Mouse (Mus musculus) CH12.LX (cell line): ENCODE measurements at regions not wholly inside any gene's neighbourhood (a gene's known extent, or its start where the extent isn't known, plus 50 kb on each side); places are given as distances from the start of the nearest gene placed in this dataset.

ENCODE experiments used
- DNase-seq: peaks from one replicate; pipeline ENCODE4 v3.0.0-alpha.2; 2013; ENCODE audit errors: extremely low read depth
- H3K27ac ChIP-seq: 2 replicates; pipeline ENCODE4 v1.5.1; 2012; ENCODE audit warnings: low read depth, mild to moderate bottlenecking, control low read depth, moderate library complexity; ENCODE audit not compliant: insufficient read depth
- H3K27me3 ChIP-seq: replicated peaks from 2 replicates; pipeline ENCODE3; 2012; ENCODE audit warnings: inconsistent platforms
- H3K36me3 ChIP-seq, 2 experiments: replicated peaks in 1 of 2; 2 replicates each; pipeline versions ENCODE3 to v1.6.1; 2012; ENCODE audit warnings: inconsistent platforms in 1 of 2, low read length in 1 of 2, mild to moderate bottlenecking in 1 of 2, mixed read lengths in 1 of 2, moderate library complexity in 1 of 2; ENCODE audit not compliant: control insufficient read depth in 1 of 2, insufficient read depth in 1 of 2
- H3K4me1 ChIP-seq, 2 experiments: 2 replicates each; pipeline ENCODE4 v1.6.1; 2012; ENCODE audit warnings: inconsistent platforms in 1 of 2, moderate library complexity in 1 of 2; ENCODE audit not compliant: insufficient read depth in 2 of 2, control insufficient read depth in 1 of 2
- H3K4me2 ChIP-seq: 2 replicates; pipeline ENCODE4 v1.6.1; 2012; ENCODE audit warnings: low read depth, mild to moderate bottlenecking, control low read depth; ENCODE audit not compliant: poor library complexity, insufficient read depth, severe bottlenecking
- H3K4me3 ChIP-seq, 3 experiments: fragments of 150-350 bp in 1 of 3; sonication (generic) in 1 of 3; replicated peaks in 1 of 3; 2 replicates each; pipeline versions ENCODE3 to v1.5.1; 2011 to 2012; ENCODE audit warnings: low read depth in 2 of 3, low read length in 2 of 3, mild to moderate bottlenecking in 2 of 3, moderate library complexity in 2 of 3, control low read depth in 1 of 3, improper control_type of control experiment in 1 of 3, inconsistent platforms in 1 of 3, mixed read lengths in 1 of 3; ENCODE audit not compliant: poor library complexity in 1 of 3
- H3K79me2 ChIP-seq: replicated peaks from 2 replicates; pipeline ENCODE4 v1.6.1; 2012; ENCODE audit warnings: mild to moderate bottlenecking, moderate library complexity; ENCODE audit not compliant: control insufficient read depth, poor library complexity, insufficient read depth, severe bottlenecking; ENCODE audit errors: extremely low read depth
- H3K9ac ChIP-seq: 2 replicates; pipeline ENCODE4 v1.6.1; 2012; ENCODE audit warnings: low read depth, mild to moderate bottlenecking, control low read depth, moderate library complexity; ENCODE audit not compliant: insufficient read depth
- H3K9me3 ChIP-seq: replicated peaks from 2 replicates; pipeline ENCODE3; 2012; ENCODE audit warnings: low read length, inconsistent platforms, mixed read lengths
- BHLHE40 ChIP-seq: IDR thresholded peaks from 2 replicates; pipeline ENCODE4 v1.6.1; 2011; ENCODE audit warnings: mild to moderate bottlenecking, low read depth, low read length, improper control_type of control experiment
- CHD1 ChIP-seq: IDR thresholded peaks from 2 replicates; pipeline ENCODE4 v1.6.1; 2012; ENCODE audit warnings: low read depth, low read length, improper control_type of control experiment, inconsistent platforms
- CHD2 ChIP-seq: IDR thresholded peaks from 2 replicates; pipeline ENCODE4 v1.6.1; 2011; ENCODE audit warnings: low read length, improper control_type of control experiment
- CTCF ChIP-seq, 2 experiments: IDR thresholded peaks in 1 of 2; conservative IDR thresholded peaks in 1 of 2; 2 replicates each; pipeline ENCODE4 v1.5.1; 2011 to 2012; ENCODE audit warnings: low read depth in 2 of 2, low read length in 2 of 2, improper control_type of control experiment in 1 of 2, inconsistent platforms in 1 of 2, mild to moderate bottlenecking in 1 of 2, moderate library complexity in 1 of 2
- E2F4 ChIP-seq: IDR thresholded peaks from 2 replicates; pipeline ENCODE4 v1.6.1; 2011; ENCODE audit warnings: low read depth, low read length, improper control_type of control experiment; ENCODE audit not compliant: insufficient replicate concordance
- EP300 ChIP-seq: IDR thresholded peaks from 2 replicates; pipeline ENCODE4 v1.6.1; 2011; ENCODE audit warnings: low read length, improper control_type of control experiment
- GABPA ChIP-seq: IDR thresholded peaks from 2 replicates; pipeline ENCODE4 v1.6.1; 2012; ENCODE audit warnings: low read depth, low read length, improper control_type of control experiment, inconsistent platforms; ENCODE audit not compliant: insufficient replicate concordance
- HCFC1 ChIP-seq: IDR thresholded peaks from 2 replicates; pipeline ENCODE4 v1.6.1; 2012; ENCODE audit warnings: low read depth, mild to moderate bottlenecking, inconsistent platforms, low read length, improper control_type of control experiment
- IRF4 ChIP-seq: IDR thresholded peaks from 2 replicates; pipeline ENCODE4 v1.6.1; 2014; ENCODE audit warnings: low read depth, mild to moderate bottlenecking, inconsistent platforms, low read length, improper control_type of control experiment
- JUN ChIP-seq: IDR thresholded peaks from 2 replicates; pipeline ENCODE4 v1.6.1; 2011; ENCODE audit warnings: low read depth, mild to moderate bottlenecking, low read length, improper control_type of control experiment, moderate library complexity; ENCODE audit not compliant: insufficient read depth
- JUND ChIP-seq: conservative IDR thresholded peaks from 2 replicates; pipeline ENCODE4 v1.6.1; 2011; ENCODE audit warnings: low read depth, low read length, improper control_type of control experiment
- KAT2A ChIP-seq: IDR thresholded peaks from 2 replicates; pipeline ENCODE4 v1.6.1; 2012; ENCODE audit warnings: low read length, improper control_type of control experiment, inconsistent platforms; ENCODE audit not compliant: insufficient replicate concordance
- MAFK ChIP-seq: IDR thresholded peaks from 2 replicates; pipeline ENCODE4 v1.6.1; 2011; ENCODE audit warnings: low read length, improper control_type of control experiment; ENCODE audit not compliant: insufficient replicate concordance
- NELFE ChIP-seq: IDR thresholded peaks from 2 replicates; pipeline ENCODE4 v1.6.1; 2011; ENCODE audit warnings: low read depth, low read length, improper control_type of control experiment
- NRF1 ChIP-seq: IDR thresholded peaks from 2 replicates; pipeline ENCODE4 v1.6.1; 2014; ENCODE audit warnings: low read depth, mild to moderate bottlenecking, inconsistent platforms, low read length, improper control_type of control experiment, moderate library complexity
- PAX5 ChIP-seq: IDR thresholded peaks from 2 replicates; pipeline ENCODE4 v1.6.1; 2012; ENCODE audit warnings: low read length, inconsistent platforms, mixed read lengths
- POLR2A ChIP-seq: IDR thresholded peaks from 2 replicates; pipeline ENCODE4 v1.6.1; 2011; ENCODE audit warnings: low read depth, mild to moderate bottlenecking, improper control_type of control experiment, low read length
- TBP ChIP-seq: conservative IDR thresholded peaks from 2 replicates; pipeline ENCODE4 v1.6.1; 2011; ENCODE audit warnings: low read depth, low read length, improper control_type of control experiment
- TCF12 ChIP-seq: IDR thresholded peaks from 2 replicates; pipeline ENCODE4 v1.6.1; 2014; ENCODE audit warnings: low read depth, mild to moderate bottlenecking, inconsistent platforms, low read length, improper control_type of control experiment
- UBTF ChIP-seq: IDR thresholded peaks from 2 replicates; pipeline ENCODE4 v1.6.1; 2012; ENCODE audit warnings: low read depth, mild to moderate bottlenecking, inconsistent platforms, low read length, improper control_type of control experiment, moderate library complexity
- USF1 ChIP-seq: IDR thresholded peaks from 2 replicates; pipeline ENCODE4 v1.6.1; 2014; ENCODE audit warnings: low read depth, mild to moderate bottlenecking, inconsistent platforms, low read length, improper control_type of control experiment
- USF2 ChIP-seq: conservative IDR thresholded peaks from 2 replicates; pipeline ENCODE4 v1.6.1; 2011; ENCODE audit warnings: low read depth, low read length, improper control_type of control experiment
- ZC3H11A ChIP-seq: IDR thresholded peaks from 2 replicates; pipeline ENCODE4 v1.6.1; 2012; ENCODE audit warnings: low read depth, mild to moderate bottlenecking, inconsistent platforms, low read length, improper control_type of control experiment
- ZKSCAN1 ChIP-seq: IDR thresholded peaks from 2 replicates; pipeline ENCODE4 v1.6.1; 2012; ENCODE audit warnings: low read depth, inconsistent platforms, low read length, improper control_type of control experiment, borderline replicate concordance
- dilution Hi-C: fragments of 300-500 bp; cut with MboI; formaldehyde crosslinking; loops from 2 replicates; pipeline ENCODE4 v1.14.3; 2020; ENCODE audit warnings: low sequenced_read_pairs; ENCODE audit not compliant: extremely low pct_unique_long_range_greater_than_20kb, extremely low pct_ligation_motif_present
- in situ Hi-C: fragments of 300-500 bp; cut with MboI; formaldehyde crosslinking; loops from 3 replicates; pipeline ENCODE4 v1.14.3; 2019; ENCODE audit warnings: low sequenced_read_pairs, low pct_ligation_motif_present, low pct_unique_long_range_greater_than_20kb, mixed read lengths

GRCm38 (mm10) chr4:105308971-105309488 is 151.9 kb downstream of the Plpp3 start:
- Histone ChIP-seq H3K4me1 (peaks cover 0 to 16% of the 10 kb centered on the region in 2 experiments; a peak in 2 of 4 replicates), H3K27me3 (no peaks in the 10 kb centered on the region), H3K36me3 (no peaks in the 10 kb centered on the region)
- in situ Hi-C loops: no loop called here
- TF ChIP-seq EP300 (no peak), USF2 (no peak), NELFE (no peak), JUN (no peak), USF1 (no peak), JUND (no peak), CHD2 (no peak), BHLHE40 (no peak), HCFC1 (no peak), POLR2A (no peak), ZC3H11A (no peak), MAFK (no peak), IRF4 (no peak), NRF1 (no peak), UBTF (no peak), CTCF (conservative IDR thresholded peaks at IDR 0.05 in 1 of 2, IDR thresholded peaks at IDR 0.05 in 1 of 2; ENCODE audit: low read depth in 2 of 2, low read length in 2 of 2) (no peak), KAT2A (no peak), TCF12 (no peak), GABPA (no peak)
- TF ChIP-seq, all 38 proteins: peak for 0
- Histone ChIP-seq H3K4me3 (no peak overlapping the region), H3K79me2 (no peaks in the 10 kb centered on the region), H3K9me3 (peaks cover 6% of the 10 kb centered on the region), H3K4me2 (no peak overlapping the region), H3K9ac (no peak overlapping the region), H3K27ac (no peak overlapping the region)
- dilution Hi-C loops: no loop called here
- DNase-seq: no peak

GRCm38 (mm10) chr4:105312643-105313042 is 155.5 kb downstream of the Plpp3 start:
- H3K9ac ChIP-seq: no peak overlapping the region
- H3K27me3 ChIP-seq: no peaks in the 10 kb centered on the region
- DNase-seq: no peak
- H3K4me3 ChIP-seq: no peak overlapping the region
- no peak overlapping the region for H3K4me2 ChIP-seq
- TF ChIP-seq CHD1 (no peak), CHD2 (no peak), E2F4 (no peak), ZKSCAN1 (no peak), UBTF (no peak), NELFE (no peak), IRF4 (no peak), JUND (no peak), TCF12 (no peak), TBP (no peak), PAX5 (no peak)
- H3K36me3 ChIP-seq: no peaks in the 10 kb centered on the region
- peaks cover 0 to 20% of the 10 kb centered on the region in 2 experiments; a peak in 2 of 4 replicates for H3K4me1 ChIP-seq
- no peak overlapping the region for H3K27ac ChIP-seq
- in situ Hi-C loops: loop anchor here (5.0 kb wide), 1 partner anchor 155 kb away; the partner anchor contains the start of gene Plpp3
- dilution Hi-C loops: no loop called here
- H3K9me3 ChIP-seq: peaks cover 7% of the 10 kb centered on the region
- H3K79me2 ChIP-seq: no peaks in the 10 kb centered on the region
